Mouse (Mus musculus) gastrocnemius, postnatal 25 days (tissue): Measurements from ENCODE around the gene Ptpn7. TPM values are rescaled to one million over a fixed set of nuclear protein-coding genes. Genes with fewer than 3 reads are reported as not detected.
"Not testable (repeated sequence)": the region's sequence is repeated elsewhere in the genome, so short reads cannot be mapped to it uniquely, and the experiment has no call there.

ENCODE experiments used
- DNase-seq: peaks from one replicate; pipeline ENCODE4 v3.0.0; 2022
- long read RNA-seq, 2 experiments: library from polyadenylated mRNA; stranded (forward); transcript quantifications; one replicate each; pipeline ENCODE4 v2.0.0; 2021
- total RNA-seq, 2 experiments: library from RNA; stranded (reverse); gene quantifications; 1 replicate in 1 of 2; 2 replicates in 1 of 2; pipeline ENCODE4 v1.2.3; 2021

The Ptpn7 gene
- total RNA-seq: under 1 TPM; 0.20 to 0.38 TPM
- long read RNA-seq, experiment 1, partial matches to known transcripts: 0 of 1 reads
- long read RNA-seq, experiment 1, other reads (novel, unspliced or antisense): 0 of 1 reads
- long read RNA-seq, experiment 2, partial matches to known transcripts: 0 of 1 reads
- long read RNA-seq, experiment 2, other reads (novel, unspliced or antisense): 1 of 1 reads

DNA sequence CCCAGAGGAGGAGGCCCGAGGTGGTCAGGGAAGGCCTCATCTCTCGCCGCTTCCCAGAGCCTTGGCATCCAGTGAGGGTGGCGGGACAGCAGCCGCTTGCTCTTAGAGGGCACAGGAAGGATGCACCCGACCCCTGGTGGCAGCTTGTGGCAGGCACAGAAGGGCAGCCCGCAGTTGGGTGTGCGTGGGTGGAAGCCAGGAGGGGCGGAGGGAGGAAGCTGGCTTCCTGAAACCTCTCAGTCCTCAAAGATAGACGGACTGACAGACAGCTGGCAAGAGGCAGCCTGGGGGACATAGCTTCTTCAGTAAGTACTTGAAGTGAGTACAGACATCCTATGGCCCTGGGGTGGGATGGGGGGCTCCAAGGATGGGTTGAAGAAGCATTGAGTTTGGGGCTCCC lies at the start of gene Ptpn7:
Gene Ptpn7, plus strand, starts transcription at position 228 of the 400 bp plus-strand sequence.
- DNase-seq: peak; percentile 72

DNA sequence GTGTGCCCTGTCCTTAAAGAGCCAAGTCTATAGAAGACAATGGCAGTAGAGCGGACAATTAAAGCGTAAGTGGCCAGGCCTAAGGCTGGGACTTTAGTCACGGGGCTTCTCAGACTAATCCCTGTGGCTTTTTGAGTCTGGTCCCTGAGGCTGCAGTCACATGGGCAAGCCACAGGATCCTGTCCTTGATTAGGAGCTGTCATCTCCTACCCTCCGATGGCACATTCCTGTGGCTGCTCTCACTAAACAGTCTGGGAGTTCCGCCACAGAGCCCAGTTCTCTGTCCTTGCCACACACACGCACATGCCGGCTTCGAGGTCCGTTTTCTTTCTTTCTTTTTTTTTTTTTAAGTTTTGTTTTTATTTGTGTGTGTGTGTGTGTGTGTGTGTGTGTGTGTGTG lies 49.0 kb upstream of the Ptpn7 start:
- DNase-seq: no peak

DNA sequence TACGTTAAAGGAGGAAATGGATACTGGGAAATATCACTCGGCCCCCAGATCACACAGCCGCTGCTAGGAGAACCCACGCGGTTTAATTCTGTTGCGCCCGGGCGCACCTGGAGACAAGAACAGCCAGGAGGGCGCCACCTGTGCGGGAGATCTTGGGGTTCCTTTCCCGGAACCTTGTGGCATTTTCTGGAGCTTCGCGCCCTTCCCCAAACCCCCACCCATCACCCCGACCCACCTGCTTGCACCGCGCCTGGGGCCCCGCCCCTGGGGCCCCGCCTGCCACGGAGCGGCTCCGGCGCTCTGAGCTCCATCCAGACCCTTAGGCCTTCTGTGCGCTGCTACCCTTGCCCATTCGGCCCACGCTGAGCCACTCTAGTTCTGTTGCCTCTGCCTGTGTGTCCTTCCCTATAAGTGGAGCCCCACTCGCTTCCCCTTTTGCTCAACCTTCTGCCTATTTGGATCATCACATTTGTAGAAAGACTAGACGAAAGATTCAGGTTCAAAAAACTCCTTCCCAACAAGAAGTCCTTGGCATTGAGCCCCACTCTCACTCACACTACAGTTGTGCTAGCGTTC lies 47.1 kb upstream of the Ptpn7 start:
- DNase-seq: no peak

DNA sequence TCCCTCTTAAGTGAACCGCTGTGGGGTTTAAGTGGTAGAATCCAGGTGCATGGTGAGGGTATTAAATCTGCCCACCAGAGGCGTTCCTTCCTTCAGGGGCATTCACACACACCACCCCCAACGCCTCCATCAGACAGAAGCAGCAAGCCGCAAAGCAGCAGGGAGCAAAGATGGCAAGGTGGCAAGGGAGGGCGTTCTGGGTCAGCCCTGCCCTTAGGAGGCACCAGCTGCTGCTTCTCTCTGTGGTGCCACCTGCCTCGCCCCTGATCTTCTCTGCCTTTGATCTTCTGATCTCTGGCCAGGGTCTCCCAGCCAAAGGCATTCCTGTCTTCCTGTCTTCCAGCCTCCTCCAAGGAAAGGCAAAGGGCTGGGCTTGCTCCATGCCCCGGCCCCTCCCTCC lies 46.5 kb upstream of the Ptpn7 start:
- DNase-seq: no peak

DNA sequence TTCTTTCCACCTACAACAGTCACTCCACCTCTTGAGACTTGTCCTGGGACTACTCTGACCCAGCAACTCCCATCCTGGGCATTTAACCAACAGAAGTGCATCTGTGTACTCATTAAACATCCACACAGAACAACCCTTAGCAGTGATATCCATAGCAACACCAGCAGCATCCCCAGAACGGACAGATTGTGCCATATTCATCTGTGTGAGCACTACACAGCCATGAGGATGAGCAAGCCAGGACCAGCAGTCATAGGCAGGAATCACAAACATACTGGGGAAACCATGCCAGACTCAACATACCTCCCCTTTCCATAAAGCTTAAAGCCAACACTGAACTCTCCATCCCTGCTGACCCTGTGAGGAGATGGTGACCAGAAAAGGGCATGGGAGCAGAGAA lies 45.1 kb upstream of the Ptpn7 start:
- DNase-seq: no peak

DNA sequence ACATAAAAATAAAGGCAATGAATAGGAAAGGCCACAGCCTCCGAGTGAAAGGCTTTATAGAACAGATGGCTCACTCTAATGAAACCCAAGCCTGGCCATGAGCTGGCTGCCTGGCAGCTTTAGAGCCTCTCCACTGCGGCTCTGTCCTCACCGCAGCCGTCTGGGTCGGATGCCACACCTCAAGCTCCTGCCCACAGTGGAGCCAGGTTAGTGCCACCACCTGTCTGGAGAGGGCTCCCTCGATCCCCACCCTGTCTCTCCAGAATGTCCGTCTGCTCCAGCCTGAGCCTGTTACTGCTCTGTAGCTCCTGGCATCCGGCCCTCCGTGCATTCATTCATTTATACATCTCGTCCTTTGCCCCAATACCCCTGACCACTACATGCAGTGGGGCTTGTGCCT lies 42.9 kb upstream of the Ptpn7 start:
- no peak for DNase-seq

DNA sequence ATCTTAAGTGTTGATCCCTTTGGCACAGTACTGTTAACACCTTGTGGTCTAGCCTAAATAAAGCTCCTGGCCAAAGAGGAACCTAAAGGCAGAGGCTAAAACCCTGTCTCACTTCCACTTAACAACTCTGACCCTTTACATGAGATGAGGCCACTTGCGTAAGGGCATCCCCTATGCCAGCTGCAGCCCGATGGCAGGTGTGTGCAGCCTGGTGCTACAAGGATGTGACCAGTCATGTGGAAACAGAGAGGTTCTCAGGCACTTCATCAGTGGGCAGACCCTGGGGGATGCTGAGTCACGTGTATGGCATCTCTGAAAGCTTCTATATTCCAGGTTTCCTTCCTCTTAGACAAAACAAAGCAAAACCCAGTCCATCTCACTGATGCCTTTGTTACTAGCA lies 41.6 kb upstream of the Ptpn7 start:
- DNase-seq: no peak

DNA sequence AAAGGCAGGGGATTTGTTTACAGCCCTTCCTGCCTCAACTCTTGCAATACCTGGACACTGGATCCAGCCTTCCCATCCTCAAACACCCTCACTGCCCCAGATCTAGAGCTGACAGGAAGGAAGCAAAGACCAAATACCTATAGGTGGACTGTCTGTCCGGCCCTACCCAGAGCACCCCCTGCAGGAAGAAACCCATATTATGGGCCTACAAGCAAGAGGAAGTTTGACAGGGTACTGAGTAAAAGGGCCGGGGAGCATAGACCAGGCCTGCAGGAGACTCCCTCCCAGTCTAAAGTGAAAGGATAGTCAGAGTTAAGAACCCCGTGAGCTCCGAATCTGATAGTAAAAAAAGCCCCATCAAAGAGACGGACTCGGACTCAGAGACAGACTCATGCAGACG lies 37.8 kb upstream of the Ptpn7 start:
- no peak for DNase-seq

DNA sequence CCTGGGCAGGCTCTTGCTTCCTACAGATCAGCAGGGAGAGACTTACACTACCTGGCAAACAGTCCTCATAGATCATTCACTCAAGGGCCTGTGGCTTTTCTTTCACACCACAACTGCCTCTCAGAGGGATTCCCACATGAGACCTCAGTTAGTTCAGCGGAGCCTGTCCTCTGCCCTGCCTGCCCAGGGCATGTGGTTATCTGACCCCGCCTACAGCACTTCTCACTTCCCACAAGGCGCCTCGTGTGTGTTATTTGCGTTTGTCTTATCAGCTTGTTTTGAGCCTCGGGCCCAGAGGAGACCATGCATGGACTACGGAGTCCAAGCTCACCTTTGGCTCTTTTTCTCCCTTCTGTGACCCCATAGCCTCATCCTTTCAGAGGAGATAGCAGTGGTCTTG lies 37.3 kb upstream of the Ptpn7 start:
- no peak for DNase-seq

DNA sequence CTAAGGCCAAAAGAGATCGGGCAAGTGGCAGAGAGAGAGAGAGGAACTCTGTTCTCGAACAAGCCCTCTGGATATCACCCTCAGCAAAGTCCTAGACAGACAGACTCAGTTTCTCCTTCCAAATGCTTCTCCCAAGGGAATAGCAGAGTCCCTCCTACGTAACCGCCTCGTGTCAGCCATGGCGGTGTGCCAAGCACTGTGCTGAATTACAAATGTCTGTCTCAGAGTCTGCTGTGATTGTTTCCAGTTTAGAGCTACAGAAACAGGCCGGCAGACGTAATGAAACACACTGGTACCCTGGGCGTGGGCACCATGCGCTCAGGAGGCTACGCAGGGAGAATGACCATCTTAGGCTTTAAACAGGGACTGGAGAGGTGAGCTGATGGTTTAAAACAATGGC lies 36.2 kb upstream of the Ptpn7 start:
- no peak for DNase-seq

DNA sequence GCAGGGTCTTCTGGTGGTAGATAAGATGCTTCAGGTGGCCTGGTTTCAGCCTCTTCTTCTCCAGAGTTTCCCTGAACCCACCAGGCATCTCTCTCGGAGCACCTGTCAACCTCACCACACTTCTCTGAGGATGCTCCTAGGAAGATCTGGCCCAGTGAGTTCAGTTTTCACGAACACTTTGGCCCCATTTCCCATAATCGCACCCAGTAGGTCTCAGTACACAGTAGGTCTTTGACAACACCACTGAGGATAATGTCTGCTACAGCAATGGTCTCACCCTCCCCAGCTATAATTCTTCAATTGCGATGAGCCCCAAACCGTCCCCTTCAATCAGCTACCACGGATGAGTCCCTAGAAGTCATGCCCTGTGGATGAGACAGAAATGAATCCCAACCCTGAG lies 35.1 kb upstream of the Ptpn7 start:
- DNase-seq: no peak

DNA sequence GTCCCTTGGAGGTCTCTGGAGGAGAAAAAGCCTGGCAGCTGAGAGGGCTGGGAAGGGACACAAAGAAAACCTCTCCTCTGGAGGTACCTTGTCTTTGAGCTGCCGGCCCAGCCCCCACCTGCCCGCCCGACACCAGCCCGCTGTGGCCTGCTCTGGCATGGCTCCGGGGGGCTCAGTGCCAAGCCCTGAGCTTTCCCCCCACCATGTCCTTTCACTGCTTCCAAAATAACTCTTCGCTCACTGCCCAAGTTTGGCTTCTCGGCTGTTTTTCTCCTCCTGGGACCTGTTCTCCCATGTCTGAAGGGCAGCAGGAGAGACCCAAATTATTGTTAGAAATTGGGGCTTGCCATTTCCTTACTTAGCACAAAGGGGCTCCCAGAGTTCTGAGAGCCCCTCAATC lies 34.1 kb upstream of the Ptpn7 start:
- DNase-seq: peak; percentile 76

DNA sequence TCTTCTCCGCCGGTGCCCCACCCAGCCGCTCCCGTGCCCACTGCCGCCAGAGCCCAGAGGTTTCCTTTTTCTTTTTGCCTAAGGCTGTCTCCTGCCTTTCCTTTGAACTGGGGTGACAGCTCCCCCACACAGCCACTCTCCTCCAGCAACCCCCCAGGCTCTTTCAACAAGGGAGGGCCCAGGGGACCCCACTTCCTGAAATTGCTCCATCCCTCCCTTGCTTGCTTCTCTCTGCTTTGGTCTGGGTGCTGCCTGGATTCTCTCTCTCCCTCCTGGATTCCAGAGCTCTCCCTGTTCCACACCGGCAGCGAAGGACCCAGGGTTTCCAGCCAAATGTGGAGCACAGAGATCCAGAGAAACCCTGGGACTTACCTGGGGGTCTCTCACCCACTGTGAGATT lies 32.1 kb upstream of the Ptpn7 start:
- DNase-seq: no peak

DNA sequence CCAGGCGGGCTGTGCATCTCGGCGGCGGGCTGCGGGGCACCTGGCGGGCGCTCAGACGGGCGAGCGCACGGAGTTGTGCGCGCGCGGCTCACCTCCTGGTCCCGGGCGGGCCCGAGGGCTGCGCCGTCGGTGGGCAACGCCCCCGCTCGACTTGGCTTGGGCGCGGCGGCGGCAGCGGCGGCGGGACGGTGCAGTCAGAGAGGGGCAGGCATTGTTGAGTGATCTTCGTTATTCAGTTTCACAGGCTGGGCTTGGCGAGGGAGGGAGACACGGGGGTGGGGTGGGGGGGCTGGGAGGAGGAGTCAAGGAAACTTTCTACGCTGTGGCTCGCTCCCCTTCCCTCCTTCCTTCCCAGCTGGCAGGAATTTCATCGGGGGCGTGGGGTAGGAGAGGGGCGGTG lies 27.4 kb upstream of the Ptpn7 start, which contains the start of gene Lgr6:
Gene Lgr6, minus strand, starts transcription at position 153 of the 400 bp plus-strand sequence.
- DNase-seq: no peak

DNA sequence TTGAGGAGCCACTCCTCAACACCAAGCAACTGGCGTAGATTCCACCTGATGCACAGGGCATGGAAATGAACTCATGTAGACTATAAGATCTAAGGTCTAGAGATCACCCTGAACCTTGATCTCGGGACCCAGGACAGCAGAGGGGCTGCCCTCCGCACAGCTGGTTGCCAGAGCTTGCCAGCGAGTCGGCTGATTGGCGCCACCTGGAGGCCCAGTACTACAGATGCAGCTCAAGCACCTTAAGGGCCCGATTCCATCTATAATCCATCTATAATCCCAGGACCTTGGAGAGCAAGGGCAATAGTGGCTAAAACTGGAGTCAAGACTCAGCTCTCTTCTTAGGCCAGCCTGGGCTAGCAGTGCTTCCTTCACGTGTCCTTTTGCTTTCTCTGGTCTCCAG lies 26.5 kb upstream of the Ptpn7 start:
- no peak for DNase-seq

DNA sequence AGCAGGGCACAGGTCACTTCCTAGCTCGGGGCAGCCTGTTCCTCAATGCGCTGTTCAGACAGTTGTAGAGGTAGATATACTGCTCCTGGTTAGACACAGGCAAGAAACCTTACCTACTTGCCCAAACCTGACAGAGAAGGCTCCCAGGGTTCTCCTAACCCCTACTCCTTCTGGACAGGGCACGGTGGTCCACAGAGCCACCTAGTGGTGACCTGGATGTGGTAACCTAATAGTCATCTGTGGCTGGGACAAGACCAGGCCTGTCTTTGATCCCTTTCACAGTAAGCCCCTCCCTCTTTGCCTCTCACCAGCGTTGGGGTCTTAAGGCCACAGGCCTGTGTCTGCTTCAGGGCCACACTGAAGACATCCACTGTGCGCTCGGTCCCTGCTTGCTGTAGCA lies 23.9 kb upstream of the Ptpn7 start:
- no peak for DNase-seq

DNA sequence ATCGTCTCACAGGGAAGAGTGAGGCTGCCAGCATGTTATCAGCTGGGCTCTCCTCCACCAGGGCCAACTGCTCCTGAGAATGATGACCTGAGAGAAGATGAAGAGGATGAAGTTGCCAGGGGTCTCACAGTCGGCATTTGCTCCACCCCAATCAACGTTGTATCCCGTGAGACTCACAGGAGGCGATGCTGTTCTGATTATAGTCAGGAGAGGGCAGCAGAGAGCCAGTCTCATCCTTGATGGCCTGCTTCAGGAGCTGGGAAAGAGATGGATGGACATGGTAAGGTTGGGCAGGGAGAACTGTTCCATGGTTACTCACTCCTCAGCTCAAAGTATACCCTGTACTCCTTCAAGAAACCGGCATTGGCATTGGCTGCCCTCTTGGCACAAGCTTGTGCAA lies 22.4 kb upstream of the Ptpn7 start:
- no peak for DNase-seq

DNA sequence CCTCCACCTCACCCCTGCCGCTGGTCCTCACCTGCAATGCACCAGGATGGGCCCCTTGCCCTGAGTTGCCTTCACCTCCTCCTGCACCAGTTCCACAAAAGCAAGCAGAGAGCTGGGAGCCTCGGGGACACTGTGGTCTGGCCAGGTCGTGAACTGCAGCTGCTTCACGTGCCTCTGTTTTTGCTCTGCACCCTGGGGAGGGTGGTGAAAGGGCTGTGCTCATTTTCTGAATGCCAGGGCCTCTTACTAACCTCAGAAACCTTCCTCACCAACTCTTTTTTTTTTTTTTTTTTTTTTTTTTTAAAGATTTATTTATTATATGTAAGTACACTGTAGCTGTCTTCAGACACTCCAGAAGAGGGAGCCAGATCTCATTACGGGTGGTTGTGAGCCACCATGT lies 21.2 kb upstream of the Ptpn7 start:
- DNase-seq: not testable (repeated sequence)

DNA sequence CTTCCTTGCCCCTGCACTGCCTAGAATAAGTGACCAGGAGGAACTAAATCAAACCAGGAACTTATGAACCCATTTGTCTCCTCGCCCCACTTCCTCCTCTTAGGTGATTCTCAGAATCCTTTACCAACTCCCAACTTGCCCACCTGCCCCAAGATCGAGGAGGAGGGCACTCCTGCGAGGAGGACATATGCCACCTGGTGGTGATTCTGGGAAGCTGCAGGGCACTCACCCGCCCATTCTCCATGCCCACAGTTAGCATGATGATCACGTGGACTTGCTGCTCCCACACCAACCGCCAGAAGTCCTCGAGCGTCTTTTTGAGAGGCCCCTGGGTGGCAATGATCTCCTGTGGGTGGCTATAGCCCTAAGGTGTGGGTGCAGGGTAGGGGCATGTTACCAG lies 19.8 kb upstream of the Ptpn7 start:
- no peak for DNase-seq

DNA sequence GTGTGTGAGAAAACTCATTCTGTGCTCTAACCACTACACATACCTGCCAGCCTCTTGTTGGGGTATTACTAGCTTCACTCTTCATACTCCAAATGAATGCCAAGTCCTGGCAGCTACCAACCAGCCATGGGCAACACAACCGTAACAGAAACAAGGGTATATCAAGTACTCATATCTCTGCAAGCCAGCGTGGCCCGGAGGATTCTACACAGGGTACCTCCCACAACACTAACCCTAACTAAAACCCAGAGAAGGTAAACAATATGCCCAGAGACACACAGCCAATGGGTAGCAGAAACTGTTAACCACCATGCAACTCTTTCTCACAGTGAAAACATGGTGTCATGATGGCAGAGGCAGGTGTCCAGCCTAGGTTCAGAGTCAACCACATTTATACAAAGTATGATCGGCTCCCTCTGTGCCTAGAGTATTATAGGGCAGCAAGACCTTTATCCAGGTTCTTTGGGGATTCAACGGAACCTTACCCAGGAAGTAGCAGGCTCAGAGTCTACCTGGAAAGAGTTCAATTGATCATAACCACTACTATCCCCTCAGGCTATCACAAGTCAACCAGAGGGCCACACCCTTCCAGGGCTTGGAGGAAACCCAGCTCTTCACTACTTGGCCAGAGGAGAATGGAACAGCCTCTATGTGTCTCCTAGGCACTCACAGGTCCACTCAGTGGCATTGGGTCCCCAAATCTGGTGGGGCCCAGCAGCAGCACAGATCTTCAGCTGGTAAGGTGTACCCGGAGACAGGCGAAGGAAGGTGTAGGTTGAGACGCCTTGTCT lies 7.7 kb upstream of the Ptpn7 start:
- DNase-seq: no peak

DNA sequence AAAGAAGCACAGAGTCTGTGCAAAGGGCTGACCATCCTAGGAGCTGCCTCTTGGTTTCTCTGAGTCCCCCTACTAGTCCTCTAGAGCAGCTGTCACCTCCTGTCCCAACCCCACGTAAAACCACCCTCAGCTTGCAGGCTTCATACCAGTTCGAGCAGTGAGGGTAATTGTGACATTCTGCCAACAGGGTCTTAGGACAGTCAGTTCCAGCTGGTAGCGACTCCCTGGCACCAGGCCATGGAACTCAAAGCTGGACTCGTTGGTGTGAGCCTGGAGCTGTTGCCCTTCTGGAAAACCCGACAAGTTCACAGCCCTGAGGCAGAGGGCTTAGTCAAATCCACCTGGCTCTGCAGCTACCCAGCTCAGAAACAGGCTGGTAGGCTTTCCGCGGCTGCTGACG lies 6.5 kb upstream of the Ptpn7 start:
- no peak for DNase-seq

DNA sequence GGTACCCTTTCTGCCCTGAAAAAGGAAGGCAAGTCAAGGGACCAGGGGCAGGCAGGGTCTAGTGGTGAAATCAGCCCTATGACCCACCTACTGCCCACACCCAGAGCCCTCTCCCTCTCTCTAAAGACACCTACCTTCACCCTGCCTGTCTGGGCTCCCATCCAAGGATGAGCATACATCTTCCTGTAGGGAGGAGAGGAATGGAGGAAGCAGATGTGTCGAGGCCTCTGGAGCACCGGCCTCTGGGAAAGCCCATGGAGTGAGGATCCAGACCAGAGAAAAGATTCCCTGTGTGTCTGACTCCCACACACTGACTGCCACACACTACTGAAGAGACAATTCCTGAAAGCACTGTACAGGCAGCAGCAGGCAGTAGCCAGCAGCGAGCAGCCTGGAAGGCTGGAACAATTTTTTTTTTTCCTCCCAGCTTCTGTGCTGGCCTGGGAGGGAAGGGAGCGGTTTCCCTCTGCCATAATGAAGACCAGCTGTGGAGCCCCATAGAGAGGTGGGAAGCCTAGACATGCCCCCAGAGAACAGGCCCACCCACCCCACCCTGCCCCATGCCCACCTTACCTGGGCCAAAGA lies 6.0 kb upstream of the Ptpn7 start:
- DNase-seq: no peak

DNA sequence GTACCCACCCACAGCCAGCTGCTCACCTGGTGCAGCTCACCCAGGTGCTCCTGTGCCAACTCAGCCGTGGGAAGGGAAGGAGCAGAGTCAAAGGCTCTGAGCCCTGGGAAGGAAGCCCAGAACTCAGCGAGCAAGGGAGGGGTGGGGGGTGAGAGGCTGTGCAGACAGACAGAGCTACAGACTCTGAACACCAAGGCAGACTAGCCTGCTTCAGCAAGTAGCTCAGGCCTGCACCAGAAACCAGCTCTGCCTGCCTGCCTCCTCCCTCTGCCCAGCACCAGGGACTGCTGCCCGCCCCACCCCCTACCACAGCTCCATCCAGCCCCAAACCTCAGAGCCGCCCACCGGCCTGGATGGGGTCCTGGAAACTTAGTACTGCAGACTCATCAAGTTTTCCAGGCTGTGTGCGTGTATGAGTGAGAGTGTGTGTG lies 4.5 kb upstream of the Ptpn7 start:
- DNase-seq: no peak
